Mouse (Mus musculus): ENCODE data around the gene Inafm1.

DNA sequence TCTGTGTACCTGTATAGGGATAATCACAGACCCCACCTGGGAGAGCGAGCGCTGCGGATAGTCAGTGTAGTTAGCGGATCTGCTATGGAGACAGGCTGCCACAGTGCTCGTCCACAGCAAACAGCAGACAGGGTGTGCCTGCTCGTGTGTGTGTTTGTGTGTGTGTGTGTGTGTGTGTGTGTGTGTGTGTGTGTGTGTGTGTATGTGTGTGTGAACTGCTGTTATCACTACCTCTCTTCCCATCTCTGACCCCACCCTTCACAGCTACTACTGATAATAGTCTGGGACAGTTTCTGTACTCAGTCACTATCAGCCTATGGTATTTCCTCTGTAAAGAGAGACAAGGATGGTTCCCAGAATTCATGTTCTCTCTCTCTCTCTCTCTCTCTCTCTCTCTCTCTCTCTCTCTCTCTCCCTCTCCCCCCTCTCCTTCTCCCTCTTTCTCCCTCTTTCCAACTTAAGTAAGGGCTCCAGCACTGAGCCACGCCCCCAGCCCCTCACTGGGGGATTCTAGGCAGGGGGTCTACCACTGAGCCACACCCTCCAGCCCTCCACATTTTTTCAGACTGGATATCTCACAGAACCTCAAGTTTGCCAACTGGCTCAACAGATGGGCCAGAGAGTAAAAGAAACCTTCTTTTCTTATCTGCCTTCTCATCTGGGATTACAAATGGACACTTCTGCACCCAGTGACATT is 33.0 kb downstream of the Inafm1 start:
- TF ChIP-seq POLR2A (IDR thresholded peaks at IDR 0.05; ENCODE audit: insufficient read depth, low read depth, low read length) (no peak), CTCF (IDR thresholded peaks at IDR 0.05; ENCODE audit: insufficient read depth, low read depth, low read length) (no peak)

Data from olfactory bulb, adult 2 months (tissue).